Mouse (Mus musculus) MEL (cell line): ENCODE measurements around the gene Chd6. TPM values are rescaled to one million over a fixed set of nuclear protein-coding genes. Genes with fewer than 3 reads are reported as not detected.
A peak's percentile ranks its signal among the peaks of the same experiment; 100 is the strongest.

ENCODE experiments used
- DNase-seq: peaks from one replicate; pipeline ENCODE4 v3.0.0; 2011; ENCODE audit warnings: low read depth, low spot score
- H3K27ac ChIP-seq: 2 replicates; pipeline ENCODE4 v1.5.1; 2012; ENCODE audit warnings: low read depth, mild to moderate bottlenecking, control low read depth, low read length, moderate library complexity; ENCODE audit not compliant: control insufficient read depth
- H3K27me3 ChIP-seq, 2 experiments: fragments of 150-350 bp in 1 of 2; sonication (generic) in 1 of 2; 2 replicates each; pipeline ENCODE4 v1.6.1; 2012; ENCODE audit warnings: low read length in 2 of 2, mild to moderate bottlenecking in 2 of 2, improper control_type of control experiment in 1 of 2, moderate library complexity in 1 of 2; ENCODE audit not compliant: insufficient read depth in 2 of 2, control insufficient read depth in 1 of 2
- H3K36me3 ChIP-seq, 2 experiments: 2 replicates each; pipeline ENCODE4 v1.6.1; 2012 to 2014; ENCODE audit warnings: low read length in 2 of 2, improper control_type of control experiment in 1 of 2, inconsistent platforms in 1 of 2, mild to moderate bottlenecking in 1 of 2; ENCODE audit not compliant: insufficient read depth in 2 of 2, control insufficient read depth in 1 of 2
- H3K4me1 ChIP-seq, 2 experiments: fragments of 150-350 bp in 1 of 2; sonication (generic) in 1 of 2; 2 replicates each; pipeline ENCODE4 v1.6.1; 2012; ENCODE audit warnings: low read length in 2 of 2, improper control_type of control experiment in 1 of 2, mild to moderate bottlenecking in 1 of 2; ENCODE audit not compliant: insufficient read depth in 2 of 2, control insufficient read depth in 1 of 2
- H3K4me3 ChIP-seq, 2 experiments: fragments of 150-350 bp in 1 of 2; sonication (generic) in 1 of 2; 2 replicates each; pipeline ENCODE4 v1.5.1; 2012; ENCODE audit warnings: low read depth in 2 of 2, low read length in 2 of 2, mild to moderate bottlenecking in 2 of 2, moderate library complexity in 2 of 2, control low read depth in 1 of 2, improper control_type of control experiment in 1 of 2; ENCODE audit not compliant: control insufficient read depth in 1 of 2, insufficient read depth in 1 of 2
- H3K79me2 ChIP-seq: 2 replicates; pipeline ENCODE4 v1.6.1; 2012; ENCODE audit warnings: mild to moderate bottlenecking, low read length, moderate library complexity; ENCODE audit not compliant: control insufficient read depth, poor library complexity, insufficient read depth
- H3K9ac ChIP-seq: 2 replicates; pipeline ENCODE4 v1.6.1; 2012; ENCODE audit warnings: low read depth, mild to moderate bottlenecking, control low read depth, low read length, moderate library complexity; ENCODE audit not compliant: control insufficient read depth, poor library complexity, severe bottlenecking
- H3K9me3 ChIP-seq: fragments of 150-350 bp; sonication (generic); replicated peaks from 2 replicates; pipeline ENCODE4 v1.6.1; 2012; ENCODE audit warnings: mild to moderate bottlenecking, low read length, improper control_type of control experiment, moderate library complexity; ENCODE audit not compliant: insufficient read depth
- BHLHE40 ChIP-seq: IDR thresholded peaks from 2 replicates; pipeline ENCODE4 v1.6.1; 2012; ENCODE audit warnings: low read depth, mild to moderate bottlenecking, inconsistent platforms, low read length, improper control_type of control experiment, borderline replicate concordance
- CTCF ChIP-seq, 3 experiments: IDR thresholded peaks in 2 of 3; conservative IDR thresholded peaks in 1 of 3; 2 replicates each; pipeline ENCODE4 v1.5.1; 2011 to 2012; ENCODE audit warnings: low read length in 3 of 3, low read depth in 2 of 3, mild to moderate bottlenecking in 2 of 3, improper control_type of control experiment in 1 of 3, inconsistent platforms in 1 of 3, mixed read lengths in 1 of 3, moderate library complexity in 1 of 3; ENCODE audit not compliant: control insufficient read depth in 1 of 3, insufficient read depth in 1 of 3, poor library complexity in 1 of 3, severe bottlenecking in 1 of 3
- E2F4 ChIP-seq: IDR thresholded peaks from 2 replicates; pipeline ENCODE4 v1.6.1; 2011; ENCODE audit warnings: low read depth, low read length, improper control_type of control experiment, borderline replicate concordance
- ELF1 ChIP-seq: IDR thresholded peaks from 2 replicates; pipeline ENCODE4 v1.6.1; 2014; ENCODE audit warnings: low read depth, mild to moderate bottlenecking, inconsistent platforms, low read length, improper control_type of control experiment, moderate library complexity
- ETS1 ChIP-seq: IDR thresholded peaks from 2 replicates; pipeline ENCODE4 v1.6.1; 2012; ENCODE audit warnings: low read depth, mild to moderate bottlenecking, inconsistent platforms, low read length, improper control_type of control experiment, moderate library complexity
- GABPA ChIP-seq: IDR thresholded peaks from 2 replicates; pipeline ENCODE4 v1.6.1; 2012; ENCODE audit warnings: low read depth, mild to moderate bottlenecking, inconsistent platforms, low read length, improper control_type of control experiment, moderate library complexity
- GATA1 ChIP-seq: IDR thresholded peaks from 2 replicates; pipeline ENCODE4 v1.6.1; 2011; ENCODE audit warnings: low read depth, low read length, improper control_type of control experiment
- HCFC1 ChIP-seq: IDR thresholded peaks from 2 replicates; pipeline ENCODE4 v1.6.1; 2012; ENCODE audit warnings: low read depth, mild to moderate bottlenecking, inconsistent platforms, low read length, improper control_type of control experiment, moderate library complexity
- JUND ChIP-seq: IDR thresholded peaks from 2 replicates; pipeline ENCODE4 v1.6.1; 2011; ENCODE audit warnings: low read depth, mild to moderate bottlenecking, improper control_type of control experiment, low read length
- MAX ChIP-seq: IDR thresholded peaks from 2 replicates; pipeline ENCODE4 v1.6.1; 2011; ENCODE audit warnings: low read length, improper control_type of control experiment
- MEF2A ChIP-seq: IDR thresholded peaks from 2 replicates; pipeline ENCODE4 v1.6.1; 2014; ENCODE audit warnings: low read depth, mild to moderate bottlenecking, inconsistent platforms, low read length, improper control_type of control experiment; ENCODE audit not compliant: poor library complexity, insufficient replicate concordance, severe bottlenecking; ENCODE audit errors: extremely low read depth
- MYC ChIP-seq: IDR thresholded peaks from 2 replicates; pipeline ENCODE4 v1.6.1; 2011; ENCODE audit warnings: low read depth, mild to moderate bottlenecking, low read length, improper control_type of control experiment, moderate library complexity
- NELFE ChIP-seq: IDR thresholded peaks from 2 replicates; pipeline ENCODE4 v1.6.1; 2011; ENCODE audit warnings: low read depth, low read length, improper control_type of control experiment
- POLR2AphosphoS2 ChIP-seq: IDR thresholded peaks from 2 replicates; pipeline ENCODE4 v1.6.1; 2011; ENCODE audit warnings: low read length, improper control_type of control experiment
- POLR2AphosphoS5 ChIP-seq: IDR thresholded peaks from 2 replicates; pipeline ENCODE4 v1.6.1; 2012; ENCODE audit warnings: low read depth, borderline replicate concordance, mild to moderate bottlenecking, inconsistent platforms, low read length, moderate library complexity, mixed read lengths
- RAD21 ChIP-seq: IDR thresholded peaks from 2 replicates; pipeline ENCODE4 v1.6.1; 2011; ENCODE audit warnings: mild to moderate bottlenecking, low read depth, low read length, improper control_type of control experiment
- RCOR1 ChIP-seq: IDR thresholded peaks from 2 replicates; pipeline ENCODE4 v1.6.1; 2012; ENCODE audit warnings: low read depth, mild to moderate bottlenecking, inconsistent platforms, low read length, improper control_type of control experiment
- SMC3 ChIP-seq: IDR thresholded peaks from 2 replicates; pipeline ENCODE4 v1.6.1; 2011; ENCODE audit warnings: low read depth, low read length, improper control_type of control experiment
- TAL1 ChIP-seq: IDR thresholded peaks from 2 replicates; pipeline ENCODE4 v1.6.1; 2012; ENCODE audit warnings: mild to moderate bottlenecking, inconsistent platforms, low read length, moderate library complexity, mixed read lengths
- TBP ChIP-seq: IDR thresholded peaks from 2 replicates; pipeline ENCODE4 v1.8.0; 2011; ENCODE audit warnings: low read depth, low read length, improper control_type of control experiment
- TCF12 ChIP-seq: IDR thresholded peaks from 2 replicates; pipeline ENCODE4 v1.6.1; 2014; ENCODE audit warnings: low read depth, mild to moderate bottlenecking, inconsistent platforms, low read length, improper control_type of control experiment, moderate library complexity
- USF1 ChIP-seq: IDR thresholded peaks from 2 replicates; pipeline ENCODE4 v1.6.1; 2014; ENCODE audit warnings: low read depth, mild to moderate bottlenecking, inconsistent platforms, low read length, improper control_type of control experiment, moderate library complexity
- ZC3H11A ChIP-seq: IDR thresholded peaks from 2 replicates; pipeline ENCODE4 v1.6.1; 2012; ENCODE audit warnings: low read depth, mild to moderate bottlenecking, inconsistent platforms, low read length, improper control_type of control experiment
- ZKSCAN1 ChIP-seq: IDR thresholded peaks from 2 replicates; pipeline ENCODE4 v1.6.1; 2012; ENCODE audit warnings: low read depth, mild to moderate bottlenecking, inconsistent platforms, low read length, improper control_type of control experiment, moderate library complexity
- polyA plus RNA-seq, 2 experiments: library from polyadenylated mRNA; stranded (reverse) in 1 of 2; unstranded in 1 of 2; fragments of >175 nt in 1 of 2; fragments of >200 nt in 1 of 2; gene quantifications; 2 replicates each; pipeline versions ENCODE4 v1.2.1 to v1.2.4; 2012; ENCODE audit warnings: low replicate concordance in 2 of 2, low read depth in 1 of 2; ENCODE audit not compliant: insufficient read length in 2 of 2, insufficient read depth in 1 of 2, missing spikeins in 1 of 2
- total RNA-seq: library from RNA; depleted of rRNA; stranded (reverse); fragments of 300-350 nt; gene quantifications from 2 replicates; pipeline ENCODE4 v1.2.3, GENCODE M21; 2012

The Chd6 gene
- total and polyA plus RNA-seq, 3 experiments, result 9.7 to 200 (median 15.4) TPM

DNA sequence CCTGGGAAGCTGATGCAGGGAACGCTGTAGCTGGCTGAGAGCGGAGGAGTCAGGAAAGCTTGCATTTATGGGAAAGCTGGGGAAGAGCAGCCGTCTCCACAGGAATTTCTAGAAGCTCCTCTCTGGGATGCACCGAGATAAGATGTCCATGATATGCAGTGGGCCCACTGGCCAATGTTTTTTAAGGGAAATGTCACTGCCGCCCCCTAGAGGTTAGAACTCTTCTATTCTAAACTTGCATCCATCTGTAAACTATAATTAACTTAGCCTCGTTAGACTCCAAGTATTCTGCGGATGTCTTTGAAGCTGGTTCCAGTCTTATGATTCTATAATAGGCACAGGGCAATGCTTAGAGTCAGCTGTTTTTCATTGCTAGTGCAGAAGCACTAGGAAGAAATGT, 153.5 kb downstream of the Chd6 start:
- TF ChIP-seq GATA1 (0 out of 2 replicates have a peak, but pooled peaks have one; percentile 7), SMC3 (peak; percentile 23; the same call in 1 of the 2 replicates), USF1 (no peak), MEF2A (no peak), CTCF (IDR thresholded peaks at IDR 0.05 in 2 of 3, conservative IDR thresholded peaks at IDR 0.05 in 1 of 3; ENCODE audit: control insufficient read depth in 1 of 3, insufficient read depth in 1 of 3, low read depth in 2 of 3, low read length in 3 of 3, poor library complexity in 1 of 3, severe bottlenecking in 1 of 3) (peak; percentile 20 to 48 (median 36); a peak in 4 of 6 replicates), BHLHE40 (no peak), RAD21 (peak; percentile 11), GABPA (no peak), NELFE (no peak)
- H3K9me3 ChIP-seq, result no peaks in the 10 kb centered on the region
- H3K4me3 ChIP-seq, result no peak overlapping the region
- no peaks in the 10 kb centered on the region for H3K27me3 ChIP-seq
- H3K9ac ChIP-seq, result no peak overlapping the region
- peaks cover 3 to 8% of the 10 kb centered on the region in 2 experiments; a peak in 3 of 4 replicates for H3K36me3 ChIP-seq
- no peak overlapping the region for H3K27ac ChIP-seq
- peak; percentile 30 for DNase-seq
- no peaks in the 10 kb centered on the region for H3K79me2 ChIP-seq
- peaks cover 4% of the 10 kb centered on the region in 2 experiments; a peak in 3 of 4 replicates for H3K4me1 ChIP-seq

DNA sequence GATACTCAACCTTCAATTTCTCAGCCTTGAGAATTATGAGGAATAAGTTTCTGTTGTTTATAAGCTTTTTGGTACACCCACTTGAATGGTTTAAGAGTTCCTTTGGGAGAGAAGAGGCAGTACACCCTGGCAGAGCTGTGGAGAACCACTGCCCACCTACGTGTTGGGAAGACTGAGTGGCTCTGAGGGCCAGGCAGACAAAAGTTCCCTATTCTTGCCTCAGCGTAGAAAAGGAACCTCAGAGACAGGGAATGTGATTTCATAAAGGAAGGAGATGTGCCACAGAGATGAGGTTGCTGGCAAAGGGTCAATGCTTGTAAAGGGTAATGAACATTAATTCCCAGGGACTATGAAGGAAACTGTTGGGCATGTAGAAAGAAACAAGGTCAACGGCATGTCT, 154.3 kb downstream of the Chd6 start:
- no peaks in the 10 kb centered on the region for H3K9me3 ChIP-seq
- H3K9ac ChIP-seq, result no peak overlapping the region
- H3K27ac ChIP-seq, result no peak overlapping the region
- no peaks in the 10 kb centered on the region for H3K79me2 ChIP-seq
- DNase-seq, result no peak
- H3K27me3 ChIP-seq, result no peaks in the 10 kb centered on the region
- peaks cover 3 to 8% of the 10 kb centered on the region in 2 experiments; a peak in 3 of 4 replicates for H3K36me3 ChIP-seq
- TF ChIP-seq MYC (no peak), POLR2AphosphoS5 (no peak), TAL1 (no peak), POLR2AphosphoS2 (no peak), TBP (no peak), SMC3 (no peak), HCFC1 (no peak), USF1 (no peak), JUND (no peak), ZC3H11A (no peak), E2F4 (no peak), TCF12 (no peak), ZKSCAN1 (no peak), ELF1 (no peak), NELFE (no peak), ETS1 (no peak), RCOR1 (no peak), MAX (no peak)
- no peak overlapping the region for H3K4me3 ChIP-seq
- peaks cover 4% of the 10 kb centered on the region in 2 experiments; a peak in 3 of 4 replicates for H3K4me1 ChIP-seq
